Mouse (Mus musculus) small intestine, adult 2 months (tissue): ENCODE data around the gene Pla2g4f.
A peak's percentile ranks its signal among the peaks of the same experiment; 100 is the strongest.

Source experiments
- CTCF ChIP-seq: fragments of 200-500 bp; IDR thresholded peaks from 2 replicates; pipeline ENCODE4 v1.5.1; 2012; ENCODE audit warnings: low read depth, mild to moderate bottlenecking, control low read depth, inconsistent platforms, low read length, moderate library complexity, mixed read lengths; ENCODE audit not compliant: insufficient replicate concordance, insufficient read length; ENCODE audit errors: extremely low read depth
- POLR2A ChIP-seq: fragments of 200-500 bp; IDR thresholded peaks from 2 replicates; pipeline ENCODE4 v1.6.1; 2012; ENCODE audit warnings: low read depth, mild to moderate bottlenecking, control low read depth, inconsistent platforms, low read length, moderate library complexity

- no peak for TF ChIP-seq POLR2A
- peak; percentile 85; the same call in 1 of the 2 replicates for TF ChIP-seq CTCF
These were observed 34.0 kb downstream of the Pla2g4f start for GRCm38 (mm10) chr2:120279961-120280360.
